Mouse (Mus musculus) megakaryocyte, embryonic 14.5 days (primary cell): ENCODE data around the gene Nol7. TPM values are rescaled to one million over a fixed set of nuclear protein-coding genes. Genes with fewer than 3 reads are reported as not detected.

Experiments used
- H3K27me3 ChIP-seq: replicated peaks from 2 replicates; pipeline ENCODE3; 2012; ENCODE audit warnings: inconsistent platforms
- H3K36me3 ChIP-seq: replicated peaks from 2 replicates; pipeline ENCODE3; 2012; ENCODE audit warnings: low read length, inconsistent platforms, mixed read lengths
- H3K4me1 ChIP-seq: 2 replicates; pipeline ENCODE4 v1.6.1; 2012; ENCODE audit warnings: inconsistent platforms
- H3K4me3 ChIP-seq: replicated peaks from 2 replicates; pipeline ENCODE3; 2012; ENCODE audit warnings: moderate library complexity, mild to moderate bottlenecking, inconsistent platforms
- H3K9me3 ChIP-seq: 2 replicates; pipeline ENCODE4 v1.6.1; 2012; ENCODE audit warnings: inconsistent platforms
- FLI1 ChIP-seq: IDR thresholded peaks from 2 replicates; pipeline ENCODE4 v1.6.1; 2012; ENCODE audit warnings: low read length, inconsistent platforms, mixed read lengths
- GATA1 ChIP-seq: IDR thresholded peaks from 3 replicates; pipeline ENCODE4 v1.6.1; 2012; ENCODE audit warnings: mixed read lengths, low read length, inconsistent platforms, borderline replicate concordance
- polyA plus RNA-seq: library from polyadenylated mRNA; stranded (reverse); fragments of >175 nt; gene quantifications from 2 replicates; pipeline ENCODE4 v1.2.3, GENCODE M21; 2012; ENCODE audit warnings: low replicate concordance; ENCODE audit not compliant: insufficient read depth

Gene Nol7
- polyA plus RNA-seq, result 91.2 and 260 TPM in 2 replicates

DNA sequence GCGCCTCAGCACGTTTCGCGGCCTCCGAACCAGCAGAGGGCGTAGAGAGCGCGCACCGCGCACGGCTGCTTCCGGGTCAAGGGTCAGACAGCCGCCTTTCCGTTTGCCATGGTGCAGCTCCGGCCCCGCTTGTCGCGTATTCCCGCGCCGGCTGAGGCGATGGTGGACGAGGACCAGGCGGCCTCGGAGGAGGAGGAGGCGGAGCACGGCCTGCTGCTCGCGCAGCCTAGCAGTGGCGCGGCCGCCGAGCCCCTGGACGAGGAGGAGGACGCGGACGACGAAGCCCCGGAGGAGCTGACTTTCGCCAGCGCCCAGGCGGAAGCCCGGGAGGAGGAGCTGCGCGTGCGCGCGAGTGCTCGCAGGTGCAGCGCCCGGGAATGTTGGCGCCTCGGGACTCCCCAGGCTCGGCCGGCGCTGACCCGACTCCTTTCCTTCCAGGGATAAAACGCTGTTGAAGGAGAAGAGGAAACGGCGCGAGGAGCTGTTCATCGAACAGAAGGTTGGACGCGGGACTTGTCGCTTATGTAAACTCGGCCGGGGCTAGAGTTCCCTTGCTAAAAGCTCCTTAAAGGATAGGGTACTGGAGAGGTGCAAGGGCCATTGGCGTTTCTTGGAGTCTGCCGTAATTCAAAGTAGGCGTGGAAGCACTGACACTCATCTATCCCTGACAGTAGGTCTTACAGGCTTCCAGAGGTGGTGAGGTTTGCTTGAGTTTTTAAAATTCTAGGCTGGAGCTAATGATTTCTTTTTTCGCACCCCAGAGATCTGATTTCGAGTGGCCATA lies at the start of gene Nol7:
Gene Nol7 (plus strand): TSS at position 94 of the 784 bp plus-strand sequence.
- no peak for TF ChIP-seq GATA1
- TF ChIP-seq FLI1, result no peak
- peaks cover 81% of the 10 kb centered on the region for H3K36me3 ChIP-seq

DNA sequence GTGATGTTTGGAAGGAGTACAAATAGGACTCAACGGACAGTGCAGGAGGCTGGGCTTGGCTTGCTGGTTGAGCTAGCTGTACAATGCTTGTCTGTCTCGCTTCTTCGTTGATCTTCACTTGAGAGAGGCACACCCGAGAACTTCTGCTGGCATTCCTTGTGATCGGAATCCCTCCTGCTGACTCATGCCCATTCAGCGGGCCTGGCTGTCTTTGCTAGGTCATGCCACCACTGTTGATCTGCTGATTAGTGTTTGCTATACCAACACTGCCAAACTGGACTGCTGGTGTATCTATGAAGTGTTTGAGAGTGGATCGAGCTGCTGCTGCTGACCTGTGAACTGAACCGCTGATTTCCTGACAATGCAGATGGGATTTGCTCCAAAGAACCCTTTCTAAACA lies 48.8 kb upstream of the Nol7 start:
- peaks cover 6% of the 10 kb centered on the region for H3K36me3 ChIP-seq
- H3K27me3 ChIP-seq, result no peaks in the 10 kb centered on the region
- H3K9me3 ChIP-seq, result no peaks in the 10 kb centered on the region
- H3K4me1 ChIP-seq, result peaks cover 85% of the 10 kb centered on the region
- TF ChIP-seq GATA1 (no peak), FLI1 (no peak)
- peak overlapping the region; percentile 89 for H3K4me3 ChIP-seq

More for the DNA sequence above, at the start of gene Nol7:
- Histone ChIP-seq H3K4me1 (peaks cover 34% of the 10 kb centered on the region), H3K9me3 (peaks cover 23% of the 10 kb centered on the region), H3K27me3 (no peaks in the 10 kb centered on the region), H3K4me3 (peak within 1 kb of the TSS; percentile 97)

DNA sequence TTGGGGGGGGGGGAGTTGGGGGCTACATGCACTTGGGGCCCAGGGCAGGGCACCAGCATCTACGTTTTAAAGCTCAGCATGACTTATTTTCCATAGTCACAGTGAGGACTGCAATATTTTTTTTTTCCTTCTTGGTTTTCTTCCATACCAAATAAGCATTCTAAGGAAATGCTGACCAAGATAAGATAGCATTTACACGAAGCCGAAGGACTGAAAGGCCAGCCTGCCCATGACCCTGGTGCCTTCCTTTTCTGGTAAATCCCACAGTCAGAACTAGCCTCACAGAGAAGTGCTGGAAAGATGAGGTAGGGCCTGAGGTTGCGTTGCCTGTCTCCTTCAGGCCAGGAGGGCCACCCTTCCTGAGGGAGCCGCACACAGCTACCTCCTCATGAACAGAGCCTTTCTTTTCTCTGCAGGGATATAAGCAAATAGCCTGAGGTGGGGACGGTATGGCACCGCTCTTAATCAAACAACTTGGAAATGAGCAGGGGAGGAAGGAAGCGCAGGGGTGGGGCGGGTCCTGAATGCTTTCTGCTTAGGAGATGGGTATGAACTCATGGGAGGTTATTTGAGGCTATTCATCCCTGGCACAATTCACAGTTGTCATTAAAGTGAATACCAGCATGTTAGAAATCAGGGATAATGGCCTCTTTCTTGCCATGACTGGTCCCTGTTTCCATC lies 47.6 kb upstream of the Nol7 start:
- peaks cover 96% of the 10 kb centered on the region for H3K4me1 ChIP-seq
- peak overlapping the region; percentile 89 for H3K4me3 ChIP-seq
- peaks cover 6% of the 10 kb centered on the region for H3K36me3 ChIP-seq
- no peaks in the 10 kb centered on the region for H3K27me3 ChIP-seq
- no peaks in the 10 kb centered on the region for H3K9me3 ChIP-seq
- no peak for TF ChIP-seq FLI1
- peak; percentile 85; the same call in 2 of the 3 replicates for TF ChIP-seq GATA1

DNA sequence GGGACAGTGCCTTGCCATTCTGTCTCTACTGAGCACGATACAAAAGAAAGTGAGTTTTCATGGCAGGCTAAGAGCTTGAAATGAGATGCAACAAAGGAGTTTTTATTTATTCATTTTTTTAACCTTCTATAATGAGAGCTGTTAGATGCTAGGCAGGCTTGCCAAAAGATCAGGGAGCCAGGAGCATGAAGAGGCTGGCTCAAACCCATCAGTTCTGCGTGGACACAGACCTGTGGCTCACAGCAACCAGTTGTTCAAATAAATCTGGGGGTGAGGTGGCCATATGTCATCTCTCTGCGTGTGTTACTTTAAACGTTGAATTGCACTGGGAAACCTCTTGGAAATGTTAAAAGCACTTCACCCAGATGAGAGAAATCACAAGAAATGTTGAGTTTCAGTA lies 44.8 kb upstream of the Nol7 start:
- H3K27me3 ChIP-seq, result no peaks in the 10 kb centered on the region
- TF ChIP-seq FLI1 (no peak), GATA1 (no peak)
- no peaks in the 10 kb centered on the region for H3K9me3 ChIP-seq
- H3K4me3 ChIP-seq, result no peak overlapping the region
- H3K36me3 ChIP-seq, result peaks cover 13% of the 10 kb centered on the region
- H3K4me1 ChIP-seq, result peaks cover 93% of the 10 kb centered on the region

DNA sequence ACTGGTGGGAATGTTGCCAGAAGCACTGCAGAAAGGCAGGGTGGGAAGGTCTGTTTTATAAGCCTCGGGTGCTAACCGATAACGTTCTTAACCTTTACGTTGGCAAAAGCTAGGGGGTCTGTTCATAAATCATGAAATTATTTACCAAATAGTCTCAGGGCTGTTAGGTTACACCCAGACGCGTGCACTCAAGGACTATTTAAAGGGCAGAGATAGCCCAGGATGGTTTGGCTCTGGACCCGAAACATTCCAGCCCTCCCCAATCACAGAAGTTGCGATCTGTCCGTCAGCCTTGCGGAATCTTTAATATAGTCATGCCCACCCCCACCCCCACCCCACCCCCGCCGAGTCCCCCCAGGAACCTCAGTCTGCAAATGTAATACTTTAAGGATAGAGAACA lies 43.8 kb upstream of the Nol7 start:
- Histone ChIP-seq H3K9me3 (no peaks in the 10 kb centered on the region), H3K4me3 (no peak overlapping the region), H3K36me3 (peaks cover 13% of the 10 kb centered on the region), H3K4me1 (peaks cover 90% of the 10 kb centered on the region), H3K27me3 (no peaks in the 10 kb centered on the region)
- no peak for TF ChIP-seq GATA1
- TF ChIP-seq FLI1, result no peak

DNA sequence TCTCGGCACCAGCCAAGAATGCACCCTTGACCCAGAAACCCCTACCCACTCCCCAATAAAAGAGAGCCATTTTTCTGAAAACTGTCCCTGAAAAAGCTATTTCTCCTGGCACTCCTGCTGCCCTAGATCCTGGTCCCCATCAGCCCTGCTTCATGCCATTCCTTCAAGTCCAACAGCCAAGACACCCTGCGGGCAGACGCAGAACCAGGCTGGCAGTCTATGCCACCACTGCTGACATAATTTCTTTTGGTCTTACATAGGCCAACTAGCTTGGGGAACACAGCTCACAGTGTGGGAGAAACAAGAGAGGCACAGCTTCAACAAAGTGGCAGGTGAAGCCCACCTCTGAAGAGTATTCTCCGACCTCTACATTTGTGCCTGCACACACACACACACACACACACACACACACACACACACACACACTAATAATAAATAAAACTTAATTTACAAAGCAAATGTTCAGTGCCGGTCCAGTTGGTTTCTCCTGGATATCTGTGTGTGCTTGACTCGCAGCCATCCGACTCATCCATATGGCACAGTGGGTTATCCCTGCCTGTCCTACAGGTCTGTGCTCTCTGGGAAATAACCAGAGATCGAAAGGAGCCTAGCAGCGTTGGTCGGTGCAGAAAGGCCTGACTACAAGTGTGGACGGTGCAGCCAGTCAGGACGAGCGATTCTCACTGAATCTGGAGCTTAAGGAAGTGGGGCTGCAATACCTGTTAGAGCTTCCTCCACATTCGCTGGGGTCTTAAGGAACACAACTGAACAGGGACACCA lies 41.7 kb upstream of the Nol7 start:
- Histone ChIP-seq H3K4me3 (no peak overlapping the region), H3K36me3 (peaks cover 23% of the 10 kb centered on the region), H3K9me3 (no peaks in the 10 kb centered on the region), H3K4me1 (peaks cover 89% of the 10 kb centered on the region), H3K27me3 (no peaks in the 10 kb centered on the region)
- TF ChIP-seq FLI1 (no peak), GATA1 (no peak)

DNA sequence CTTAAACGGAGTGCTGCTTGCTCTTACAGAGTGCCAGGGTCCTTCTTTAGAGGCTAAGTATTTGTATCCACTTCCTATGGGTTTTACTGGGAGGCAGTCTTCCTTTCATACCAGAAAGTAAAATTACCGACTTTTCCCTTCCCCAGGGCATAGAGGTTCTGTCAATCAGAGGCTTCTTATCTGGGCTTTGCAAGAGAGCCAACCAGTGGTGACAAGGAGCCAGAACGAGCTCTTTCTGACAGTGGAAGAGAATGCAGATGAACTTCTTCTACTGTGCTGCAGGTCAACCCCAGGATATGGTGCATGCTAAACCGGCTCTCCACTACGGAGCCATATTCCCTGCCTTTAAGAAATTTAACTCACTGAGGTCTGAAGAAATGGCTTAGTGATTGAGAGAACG lies 37.7 kb upstream of the Nol7 start:
- no peaks in the 10 kb centered on the region for H3K27me3 ChIP-seq
- peaks cover 25% of the 10 kb centered on the region for H3K36me3 ChIP-seq
- peaks cover 3% of the 10 kb centered on the region; the same call in 1 of the 2 replicates for H3K9me3 ChIP-seq
- TF ChIP-seq FLI1 (no peak), GATA1 (no peak)
- H3K4me1 ChIP-seq, result peaks cover 72% of the 10 kb centered on the region
- H3K4me3 ChIP-seq, result peak overlapping the region; percentile 79

DNA sequence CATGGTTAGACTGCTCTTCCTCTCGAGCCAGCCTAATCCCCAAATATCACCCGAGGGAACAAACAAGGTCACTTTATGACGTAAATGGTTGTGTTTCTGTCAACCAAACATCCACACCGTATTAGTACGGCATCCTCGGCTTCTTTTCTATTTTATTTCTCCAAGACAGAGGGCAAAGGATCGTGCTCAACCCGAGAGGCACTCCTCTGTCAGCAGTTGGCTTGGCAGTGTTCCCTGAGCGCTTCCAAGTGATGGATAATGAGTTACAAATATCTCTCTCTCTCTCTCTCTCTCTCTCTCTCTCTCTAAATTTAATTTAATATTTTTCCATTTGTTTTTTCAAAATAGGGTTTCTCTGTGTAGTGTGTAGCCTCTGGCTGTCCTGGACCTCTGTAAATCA lies 35.8 kb upstream of the Nol7 start:
- H3K27me3 ChIP-seq, result no peaks in the 10 kb centered on the region

DNA sequence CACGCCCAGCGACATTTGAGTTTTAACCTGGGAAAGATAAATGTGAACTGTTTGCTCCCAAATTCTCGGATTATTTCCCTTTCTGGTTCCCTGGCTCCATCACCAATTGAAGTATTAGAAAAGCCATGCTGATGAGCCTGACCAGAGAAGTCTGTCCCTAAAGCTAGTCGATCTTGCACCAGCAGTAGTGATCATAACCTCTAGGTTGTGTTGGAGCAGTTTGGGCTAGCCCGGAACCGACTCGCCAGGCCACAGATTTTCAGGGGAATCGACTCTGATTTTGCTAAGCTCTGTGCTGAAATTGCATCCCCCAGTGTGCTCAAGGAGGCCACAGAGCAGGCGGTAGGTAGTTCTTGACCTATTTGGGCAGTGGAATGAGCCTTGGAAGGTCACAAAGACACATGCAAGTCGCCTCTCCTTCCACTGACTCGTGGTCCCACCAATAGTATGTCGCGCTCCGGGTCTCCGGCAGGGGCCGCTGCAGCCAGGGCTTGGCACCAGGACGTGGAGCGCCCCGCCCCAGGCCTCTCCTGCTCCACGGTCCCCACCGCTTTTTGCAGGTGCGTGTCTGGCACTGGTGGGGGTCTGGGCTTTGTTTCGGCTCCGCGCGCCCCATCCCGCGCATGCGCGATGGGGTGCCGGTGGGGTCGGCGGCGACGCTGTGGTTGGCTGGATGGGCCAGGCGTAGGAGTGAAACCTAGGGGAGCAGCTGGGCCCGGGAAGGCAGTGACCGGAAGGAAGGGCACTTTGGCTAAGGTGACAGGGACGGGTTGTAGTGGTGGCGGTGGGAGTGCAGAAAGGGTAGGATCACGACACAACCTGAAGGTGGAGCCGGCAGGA lies 33.0 kb upstream of the Nol7 start, which contains the start of gene Sirt5:
Gene Sirt5 (plus strand): TSS at position 512 of the 840 bp plus-strand sequence.
- Histone ChIP-seq H3K4me3 (peak within 1 kb of the TSS; percentile 99), H3K36me3 (peaks cover 51% of the 10 kb centered on the region), H3K27me3 (no peaks in the 10 kb centered on the region), H3K9me3 (peaks cover 3% of the 10 kb centered on the region; the same call in 1 of the 2 replicates), H3K4me1 (peaks cover 59% of the 10 kb centered on the region)
- TF ChIP-seq GATA1 (no peak), FLI1 (no peak)

More for the DNA sequence above, 35.8 kb upstream of the Nol7 start:
- TF ChIP-seq GATA1 (no peak), FLI1 (no peak)
- H3K4me1 ChIP-seq, result peaks cover 71% of the 10 kb centered on the region
- peaks cover 27% of the 10 kb centered on the region for H3K36me3 ChIP-seq
- H3K9me3 ChIP-seq, result peaks cover 3% of the 10 kb centered on the region; the same call in 1 of the 2 replicates
- H3K4me3 ChIP-seq, result no peak overlapping the region
